Mouse (Mus musculus): ENCODE data around the gene 1700057G04Rik. TPM values are rescaled to one million over a fixed set of nuclear protein-coding genes. Genes with fewer than 3 reads are reported as not detected.

Gene 1700057G04Rik
- not detected for polyA plus RNA-seq (2017; shearing (Covaris generic))

DNA sequence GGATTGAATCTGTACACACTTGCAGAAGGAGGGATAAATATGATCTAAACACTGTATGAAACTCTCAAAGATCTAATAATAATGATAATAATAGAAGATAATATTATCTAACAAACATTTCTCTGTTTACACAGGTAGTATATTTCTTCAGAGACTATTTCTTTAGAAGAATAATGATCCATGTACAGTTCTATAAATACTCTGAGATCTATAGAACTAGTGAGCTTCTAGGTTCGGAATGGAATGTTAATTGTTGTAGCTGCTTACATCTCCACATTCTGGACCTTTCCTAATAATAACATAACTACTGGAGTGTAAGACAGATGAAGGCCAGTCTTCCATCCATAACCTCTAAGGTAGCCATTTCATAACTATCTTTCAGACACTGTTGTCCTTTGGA, at the start of gene 1700057G04Rik:
Gene 1700057G04Rik, plus strand, starts transcription at position 301 of the 400 bp plus-strand sequence.

GRCm38 (mm10) chr9:92275486-92276207, 33.5 kb upstream of the 1700057G04Rik start, which contains the start of gene Plscr2:
TSS of gene Plscr2 (plus strand) at chr9:92275602.

Other genes starting within 250 kb of the 1700057G04Rik start
- not detected for gene Plscr5, start 116.4 kb upstream of the 1700057G04Rik start, polyA plus RNA-seq (2017; shearing (Covaris generic))
- 31.0 TPM for gene Plscr1, start 59.6 kb upstream of the 1700057G04Rik start, polyA plus RNA-seq (2017; shearing (Covaris generic))
- 0.22 TPM for gene Plscr2, start 33.8 kb upstream of the 1700057G04Rik start, polyA plus RNA-seq (2017; shearing (Covaris generic))
- gene Plscr4, start 148.0 kb downstream of the 1700057G04Rik start, polyA plus RNA-seq (2017; shearing (Covaris generic)): 0.34 TPM
- gene Plod2, start 232.8 kb downstream of the 1700057G04Rik start, polyA plus RNA-seq (2017; shearing (Covaris generic)): 0.91 TPM